Mouse (Mus musculus): ENCODE measurements around the gene Mum1. TPM values are rescaled to one million over a fixed set of nuclear protein-coding genes. Genes with fewer than 3 reads are reported as not detected.

Mum1 gene
- polyA plus RNA-seq, 1 experiment from 2014 or later: 79.4 TPM

DNA sequence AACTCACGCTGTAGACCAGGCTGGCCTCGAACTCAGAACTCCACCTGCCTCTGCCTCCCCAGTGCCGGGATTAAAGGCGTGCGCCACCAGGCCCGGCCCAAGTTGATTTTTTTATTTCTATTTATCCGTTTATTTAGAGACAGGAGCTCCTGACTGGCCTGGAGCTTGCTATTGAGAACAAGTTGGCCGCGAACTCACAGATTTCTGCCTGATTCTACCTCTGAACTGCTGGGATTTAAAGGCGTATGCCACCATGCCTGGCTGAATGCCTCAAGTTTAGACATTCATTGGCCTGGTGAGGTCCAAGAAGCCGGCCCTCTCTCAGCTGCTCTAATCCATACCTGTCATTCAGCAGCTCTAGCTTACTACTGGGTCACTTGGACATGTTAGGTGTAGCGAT is 35.9 kb downstream of the Mum1 start:
- ATAC-seq (replicated peaks; ENCODE audit: low FRiP score): no peak
- H3K4me3 ChIP-seq (ENCODE audit: low read depth, low read length): no peak overlapping the region; the same call in 1 of the 2 replicates
- H3K27ac ChIP-seq (ENCODE audit: low read depth, low read length): peak overlapping the region; percentile 90; the same call in 1 of the 2 replicates

DNA sequence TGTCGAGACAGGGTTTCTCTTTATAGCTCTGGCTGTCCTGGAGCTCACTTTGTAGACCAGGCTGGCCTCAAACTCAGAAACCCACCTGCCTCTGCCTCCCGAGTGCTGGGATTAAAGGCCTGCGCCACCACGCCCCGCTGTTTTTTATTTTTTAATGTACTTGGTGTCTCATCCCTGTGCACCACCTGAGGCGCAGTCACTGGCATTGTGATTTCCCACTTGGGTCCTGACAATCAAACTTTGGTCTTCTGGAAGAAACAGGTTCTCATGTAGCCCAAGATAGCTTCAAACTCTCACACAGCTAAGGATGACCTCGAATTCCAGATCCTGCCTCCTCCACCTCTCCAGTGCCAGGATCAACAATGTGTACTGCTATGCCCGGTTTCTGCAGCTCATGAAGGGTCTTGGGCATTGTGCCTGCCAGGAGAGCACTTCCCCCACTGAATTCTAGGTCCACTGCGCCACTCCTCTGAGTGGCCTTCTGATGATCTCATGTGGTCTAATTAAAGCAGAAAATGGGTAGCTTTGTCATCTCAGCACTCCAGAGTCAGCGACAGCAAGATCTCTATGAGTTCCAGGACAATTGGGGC is 36.6 kb downstream of the Mum1 start:
- Histone ChIP-seq H3K36me3 (ENCODE audit: control insufficient read depth, insufficient read depth, low read length) (peaks cover 2% of the 10 kb centered on the region; the same call in 1 of the 2 replicates), H3K27ac (ENCODE audit: low read depth, low read length) (no peak overlapping the region), H3K4me3 (ENCODE audit: low read depth, low read length) (no peak overlapping the region), H3K9ac (ENCODE audit: low read length) (no peak overlapping the region), H3K4me1 (replicated peaks; ENCODE audit: control insufficient read depth, insufficient read depth, low read length) (peaks cover 41% of the 10 kb centered on the region), H3K27me3 (ENCODE audit: control insufficient read depth, insufficient read depth, low read length) (no peaks in the 10 kb centered on the region), H3K4me2 (ENCODE audit: low read depth, low read length, severe bottlenecking) (no peak overlapping the region), H3K9me3 (ENCODE audit: control insufficient read depth, low read length) (no peaks in the 10 kb centered on the region)
- 92% methylated on average over 10 of the region's 10 CpGs for WGBS
- DNase-seq (ENCODE audit: low spot score) (no peak), ATAC-seq (replicated peaks; ENCODE audit: low FRiP score) (no peak)

More for the DNA sequence above, 35.9 kb downstream of the Mum1 start:
- H3K9me3 ChIP-seq (ENCODE audit: control insufficient read depth, low read length): no peaks in the 10 kb centered on the region
- peaks cover 4% of the 10 kb centered on the region; the same call in 1 of the 2 replicates for H3K36me3 ChIP-seq (ENCODE audit: control insufficient read depth, insufficient read depth, low read length)
- no peak for DNase-seq (ENCODE audit: low spot score)
- 74% methylated on average over 12 of the region's 12 CpGs for WGBS
- no peaks in the 10 kb centered on the region for H3K27me3 ChIP-seq (ENCODE audit: control insufficient read depth, insufficient read depth, low read length)
- H3K4me1 ChIP-seq (replicated peaks; ENCODE audit: control insufficient read depth, insufficient read depth, low read length): peaks cover 35% of the 10 kb centered on the region
- H3K9ac ChIP-seq (ENCODE audit: low read length): no peak overlapping the region
- H3K4me2 ChIP-seq (ENCODE audit: low read depth, low read length, severe bottlenecking): peak overlapping the region; percentile 85; the same call in 1 of the 2 replicates

DNA sequence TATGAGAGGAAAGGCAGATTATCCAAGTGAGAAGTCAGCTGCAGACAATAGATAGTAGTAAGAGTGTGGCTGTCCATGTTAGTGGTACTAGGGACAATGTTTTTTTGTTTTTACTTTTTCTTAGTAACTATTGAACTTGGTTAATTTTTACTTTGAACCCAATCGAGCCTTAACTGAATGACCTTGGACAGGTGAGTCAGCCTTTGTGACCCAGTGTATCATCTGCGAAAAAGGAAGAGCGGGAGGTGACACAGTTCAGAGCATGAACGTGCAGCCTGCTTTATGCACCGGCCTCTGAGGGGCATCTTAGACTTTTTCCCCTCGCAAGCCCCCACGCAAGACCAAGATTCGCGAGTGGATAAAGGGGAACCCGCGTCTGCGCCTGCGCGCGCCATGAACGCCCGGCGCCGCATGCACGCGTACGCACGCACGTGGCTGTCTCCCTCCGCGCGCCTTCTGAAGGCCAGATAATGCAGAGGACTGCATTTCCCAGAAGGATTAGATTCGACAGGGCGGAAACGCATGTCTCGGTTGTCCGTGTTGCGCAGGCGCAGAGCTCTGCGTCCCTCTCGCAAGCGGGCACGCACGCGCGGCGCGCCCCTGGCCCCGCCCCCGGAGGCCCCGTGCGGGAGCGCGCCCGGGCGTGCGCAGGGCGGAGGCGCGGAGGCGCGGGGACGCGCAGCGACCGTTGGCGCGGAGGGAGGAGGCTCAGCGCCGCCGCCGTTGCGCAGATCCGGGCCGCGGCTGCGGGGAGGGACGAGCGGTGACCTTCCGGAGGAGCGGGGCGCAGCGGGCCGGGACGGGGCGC is 38.3 kb downstream of the Mum1 start:
- Histone ChIP-seq H3K4me3 (ENCODE audit: low read depth, low read length) (peak overlapping the region; percentile 92), H3K4me1 (replicated peaks; ENCODE audit: control insufficient read depth, insufficient read depth, low read length) (peaks cover 41% of the 10 kb centered on the region)

DNA sequence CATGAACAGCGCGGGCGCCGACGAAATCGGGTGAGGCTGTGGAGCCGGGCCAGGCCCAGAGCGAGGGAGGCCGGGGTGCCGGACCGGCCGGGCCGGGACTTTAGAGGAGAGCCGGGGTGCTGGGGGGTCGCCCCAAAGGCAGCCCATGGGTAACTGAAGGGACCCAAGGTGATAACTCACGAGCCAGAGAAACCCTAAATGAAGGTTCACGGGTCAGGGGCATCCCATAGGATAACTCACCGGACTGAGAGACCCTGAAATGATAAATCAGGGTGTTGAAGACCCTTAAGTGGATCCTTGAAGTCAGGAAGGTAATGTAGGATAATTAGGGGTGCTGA is 38.9 kb downstream of the Mum1 start:
- H3K9me3 ChIP-seq (ENCODE audit: control insufficient read depth, low read length): no peaks in the 10 kb centered on the region
- H3K4me3 ChIP-seq (ENCODE audit: low read depth, low read length): peak overlapping the region; percentile 92
- ATAC-seq (replicated peaks; ENCODE audit: low FRiP score) (no peak), DNase-seq (ENCODE audit: low spot score) (no peak)
- H3K4me1 ChIP-seq (replicated peaks; ENCODE audit: control insufficient read depth, insufficient read depth, low read length): peaks cover 35% of the 10 kb centered on the region
- H3K36me3 ChIP-seq (ENCODE audit: control insufficient read depth, insufficient read depth, low read length): no peaks in the 10 kb centered on the region
- peak overlapping the region; percentile 51; the same call in 1 of the 2 replicates for H3K27ac ChIP-seq (ENCODE audit: low read depth, low read length)
- 1% methylated on average over 18 of the region's 18 CpGs for WGBS
- no peaks in the 10 kb centered on the region for H3K27me3 ChIP-seq (ENCODE audit: control insufficient read depth, insufficient read depth, low read length)
- H3K9ac ChIP-seq (ENCODE audit: low read length): peak overlapping the region; percentile 95
- H3K4me2 ChIP-seq (ENCODE audit: low read depth, low read length, severe bottlenecking): peak overlapping the region; percentile 67

More for the DNA sequence above, 38.3 kb downstream of the Mum1 start:
- Histone ChIP-seq H3K9me3 (ENCODE audit: control insufficient read depth, low read length) (no peaks in the 10 kb centered on the region), H3K36me3 (ENCODE audit: control insufficient read depth, insufficient read depth, low read length) (no peaks in the 10 kb centered on the region), H3K27me3 (ENCODE audit: control insufficient read depth, insufficient read depth, low read length) (no peaks in the 10 kb centered on the region), H3K4me2 (ENCODE audit: low read depth, low read length, severe bottlenecking) (peak overlapping the region; percentile 67), H3K27ac (ENCODE audit: low read depth, low read length) (peak overlapping the region; percentile 51; the same call in 1 of the 2 replicates), H3K9ac (ENCODE audit: low read length) (peak overlapping the region; percentile 95)
- DNase-seq (ENCODE audit: low spot score): peak; percentile 99
- peak; percentile 64 for ATAC-seq (replicated peaks; ENCODE audit: low FRiP score)
- WGBS: 2% methylated on average over 81 of the region's 81 CpGs

DNA sequence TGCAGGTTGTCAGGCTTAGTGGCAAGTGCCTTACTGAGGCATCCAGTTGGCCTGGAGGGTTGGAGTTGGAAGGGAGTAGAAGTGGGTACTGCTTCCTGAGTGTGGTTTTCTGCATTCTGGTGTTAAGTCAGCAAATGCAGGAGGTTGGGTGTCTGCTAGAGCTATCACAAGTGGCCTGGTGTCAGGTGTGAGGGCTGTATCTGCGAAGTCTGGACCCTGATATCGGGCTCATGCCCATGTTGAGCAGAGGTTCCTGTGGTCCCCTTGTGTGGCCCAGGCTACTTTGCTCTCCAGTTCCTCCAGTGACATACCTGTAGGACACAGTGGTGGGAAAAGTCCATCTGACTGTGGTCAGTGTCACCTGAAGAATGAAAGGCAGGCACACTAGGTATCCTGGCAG is 43.9 kb downstream of the Mum1 start:
- 95% methylated on average over 2 of the region's 2 CpGs for WGBS
- no peaks in the 10 kb centered on the region for H3K9me3 ChIP-seq (ENCODE audit: control insufficient read depth, low read length)
- H3K36me3 ChIP-seq (ENCODE audit: control insufficient read depth, insufficient read depth, low read length): no peaks in the 10 kb centered on the region; the same call in 1 of the 2 replicates
- no peak overlapping the region for H3K4me3 ChIP-seq (ENCODE audit: low read depth, low read length)
- no peak for DNase-seq (ENCODE audit: low spot score)
- no peaks in the 10 kb centered on the region for H3K27me3 ChIP-seq (ENCODE audit: control insufficient read depth, insufficient read depth, low read length)
- no peak for ATAC-seq (replicated peaks; ENCODE audit: low FRiP score)
- no peak overlapping the region for H3K27ac ChIP-seq (ENCODE audit: low read depth, low read length)
- peaks cover 18% of the 10 kb centered on the region for H3K4me1 ChIP-seq (replicated peaks; ENCODE audit: control insufficient read depth, insufficient read depth, low read length)
- H3K4me2 ChIP-seq (ENCODE audit: low read depth, low read length, severe bottlenecking): no peak overlapping the region
- H3K9ac ChIP-seq (ENCODE audit: low read length): no peak overlapping the region

DNA sequence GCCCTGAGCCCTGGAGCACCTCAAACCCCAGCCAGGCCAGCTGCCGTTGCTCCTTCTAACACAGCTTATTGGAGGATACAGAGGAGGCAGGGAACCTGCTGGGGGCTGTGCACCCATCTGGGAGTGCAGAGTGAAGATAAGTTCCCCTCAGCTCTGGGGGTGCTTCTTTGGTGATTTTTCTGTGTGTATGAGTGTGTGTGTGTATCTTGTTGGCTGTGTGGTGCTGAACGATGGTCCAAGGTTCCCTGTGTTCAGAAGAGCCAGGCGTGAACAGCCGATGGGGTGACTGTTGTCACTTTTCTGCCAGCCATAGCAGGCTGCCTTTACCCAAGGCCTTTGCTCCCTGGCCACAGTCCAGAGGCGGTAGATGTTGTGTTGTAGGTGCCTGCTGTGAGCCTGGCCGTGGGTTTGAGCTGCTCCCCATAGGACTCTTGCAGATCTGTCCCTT is 44.5 kb downstream of the Mum1 start:
- Histone ChIP-seq H3K9me3 (ENCODE audit: control insufficient read depth, low read length) (no peaks in the 10 kb centered on the region), H3K4me1 (replicated peaks; ENCODE audit: control insufficient read depth, insufficient read depth, low read length) (peaks cover 16% of the 10 kb centered on the region), H3K36me3 (ENCODE audit: control insufficient read depth, insufficient read depth, low read length) (no peaks in the 10 kb centered on the region; the same call in 1 of the 2 replicates), H3K4me2 (ENCODE audit: low read depth, low read length, severe bottlenecking) (no peak overlapping the region), H3K27ac (ENCODE audit: low read depth, low read length) (no peak overlapping the region), H3K9ac (ENCODE audit: low read length) (no peak overlapping the region), H3K27me3 (ENCODE audit: control insufficient read depth, insufficient read depth, low read length) (no peaks in the 10 kb centered on the region), H3K4me3 (ENCODE audit: low read depth, low read length) (no peak overlapping the region)
- ATAC-seq (replicated peaks; ENCODE audit: low FRiP score) (no peak), DNase-seq (ENCODE audit: low spot score) (no peak)
- WGBS: 80% methylated on average over 6 of the region's 6 CpGs

DNA sequence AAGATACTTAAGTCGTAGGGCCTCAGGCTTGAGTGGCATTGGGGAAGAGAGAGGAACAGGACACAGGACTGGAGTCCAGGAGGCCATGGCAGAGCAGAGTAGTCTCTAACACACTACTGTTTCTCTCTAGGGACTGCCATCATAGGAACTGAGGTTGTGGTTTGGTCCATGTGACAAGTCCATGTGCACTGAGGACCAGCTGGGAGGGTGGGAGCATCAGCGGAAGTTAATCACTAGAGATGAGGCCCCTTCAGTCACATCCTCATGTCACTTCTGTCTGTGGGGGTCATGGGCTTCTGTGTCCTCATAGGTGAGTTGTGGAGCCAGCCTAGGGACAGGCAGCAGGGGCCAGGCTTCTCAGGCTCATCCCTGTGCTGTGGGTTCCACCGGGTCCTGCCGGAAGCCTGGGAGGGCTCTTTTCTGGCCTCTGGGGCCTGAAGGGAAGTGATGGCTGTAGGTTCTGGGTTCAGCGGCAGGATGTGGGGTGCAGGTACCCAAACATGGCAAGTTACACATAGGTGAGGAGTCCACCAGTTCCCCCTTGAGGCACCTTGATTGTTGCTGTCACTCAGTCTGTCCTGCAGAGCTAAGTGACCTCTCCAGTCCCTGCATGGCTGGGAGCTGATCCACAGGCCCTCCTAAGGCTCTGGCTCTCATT is 45.1 kb downstream of the Mum1 start:
- Histone ChIP-seq H3K4me1 (replicated peaks; ENCODE audit: control insufficient read depth, insufficient read depth, low read length) (peaks cover 15% of the 10 kb centered on the region), H3K4me3 (ENCODE audit: low read depth, low read length) (no peak overlapping the region), H3K27ac (ENCODE audit: low read depth, low read length) (no peak overlapping the region), H3K4me2 (ENCODE audit: low read depth, low read length, severe bottlenecking) (no peak overlapping the region), H3K27me3 (ENCODE audit: control insufficient read depth, insufficient read depth, low read length) (no peaks in the 10 kb centered on the region), H3K9me3 (ENCODE audit: control insufficient read depth, low read length) (no peaks in the 10 kb centered on the region), H3K9ac (ENCODE audit: low read length) (no peak overlapping the region), H3K36me3 (ENCODE audit: control insufficient read depth, insufficient read depth, low read length) (no peaks in the 10 kb centered on the region; the same call in 1 of the 2 replicates)
- no peak for ATAC-seq (replicated peaks; ENCODE audit: low FRiP score)
- DNase-seq (ENCODE audit: low spot score): no peak
- 89% methylated on average over 5 of the region's 5 CpGs for WGBS

DNA sequence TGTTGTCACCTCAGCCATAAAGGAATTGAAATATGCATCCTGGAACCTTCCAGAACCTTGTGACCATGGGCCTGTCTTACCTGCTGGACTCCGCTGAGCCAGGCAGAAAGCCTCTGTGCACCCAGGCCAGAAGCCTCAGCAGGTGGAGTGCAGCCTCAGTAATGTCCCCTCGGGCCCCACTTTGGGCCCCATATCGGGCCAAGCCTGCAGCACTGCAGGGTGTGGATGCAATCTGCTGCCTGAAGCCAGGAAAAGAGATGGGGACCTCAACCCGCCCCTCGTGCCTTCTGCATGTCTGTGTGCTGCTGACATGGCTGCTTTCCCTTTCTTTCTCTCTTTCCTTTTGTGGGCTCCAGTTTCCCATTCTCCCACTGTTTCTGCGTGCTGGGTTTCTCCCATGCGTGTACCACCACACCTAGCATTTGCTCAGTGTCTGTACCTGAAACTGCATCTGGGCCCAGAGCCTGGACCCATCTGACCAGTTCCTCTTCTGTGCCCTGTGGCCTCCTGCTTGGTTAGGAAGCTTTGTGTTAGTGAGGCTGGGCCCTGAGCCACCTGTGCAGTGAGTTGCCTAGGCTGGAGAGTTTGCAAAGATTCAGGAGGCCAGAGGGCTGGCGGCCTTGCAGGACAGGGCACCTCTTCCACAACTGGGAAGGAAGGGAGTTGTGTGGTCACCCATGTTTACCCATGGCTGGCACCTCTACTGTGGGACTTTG is 45.8 kb downstream of the Mum1 start:
- peaks cover 10% of the 10 kb centered on the region for H3K4me1 ChIP-seq (replicated peaks; ENCODE audit: control insufficient read depth, insufficient read depth, low read length)
- H3K9ac ChIP-seq (ENCODE audit: low read length): no peak overlapping the region
- 87% methylated on average over 8 of the region's 8 CpGs for WGBS
- H3K27me3 ChIP-seq (ENCODE audit: control insufficient read depth, insufficient read depth, low read length): no peaks in the 10 kb centered on the region
- ATAC-seq (replicated peaks; ENCODE audit: low FRiP score) (no peak), DNase-seq (ENCODE audit: low spot score) (no peak)
- H3K36me3 ChIP-seq (ENCODE audit: control insufficient read depth, insufficient read depth, low read length): peaks cover 2% of the 10 kb centered on the region; the same call in 1 of the 2 replicates
- H3K27ac ChIP-seq (ENCODE audit: low read depth, low read length): no peak overlapping the region
- H3K4me2 ChIP-seq (ENCODE audit: low read depth, low read length, severe bottlenecking): no peak overlapping the region
- no peak overlapping the region for H3K4me3 ChIP-seq (ENCODE audit: low read depth, low read length)
- H3K9me3 ChIP-seq (ENCODE audit: control insufficient read depth, low read length): no peaks in the 10 kb centered on the region

Data from forebrain, embryonic 11.5 days (tissue).